In the genomic region with DNA sequence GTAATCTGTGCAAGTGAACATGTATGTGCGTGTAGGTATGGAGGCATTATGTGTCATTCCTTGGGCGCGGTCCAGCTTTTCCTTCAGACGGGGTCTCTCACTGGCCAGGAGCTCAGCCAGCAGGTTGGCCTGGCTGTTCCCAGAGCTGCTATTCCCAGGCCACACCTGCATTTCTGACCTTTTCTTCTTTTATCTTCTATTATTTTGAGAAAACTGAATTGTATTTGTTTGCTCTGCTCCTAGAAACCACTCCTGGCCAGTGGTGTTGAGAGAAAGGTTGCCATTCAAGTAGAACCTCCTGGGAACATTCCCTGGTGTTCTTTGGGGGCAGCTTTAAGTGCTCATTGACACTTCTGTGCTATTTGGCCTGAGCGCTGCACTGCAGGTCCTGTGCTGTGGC, we compare ENCODE assay signal across 21 mouse cellular contexts.
"Had no signal": no experiment of that assay in that cellular context is flagged by ENCODE, and none has a peak within 500 bp of the region (broad histone marks: within the 10 kb centered on the region; RNA-seq: fewer than 3 reads in every experiment).

No protein-coding gene starts in this region.

- H3K9ac ChIP-seq: limb, embryonic 13.5 days; liver, embryonic 12.5 days; liver, embryonic 15.5 days; lung, embryonic 15.5 days; midbrain, embryonic 13.5 days; neural tube, embryonic 13.5 days had no signal

- ATAC-seq: intestine, postnatal 0 days; liver, embryonic 12.5 days; midbrain, embryonic 13.5 days; midbrain, embryonic 16.5 days had no signal

- H3K4me1 ChIP-seq: limb, embryonic 10.5 days; limb, embryonic 13.5 days; liver, embryonic 15.5 days; lung, embryonic 15.5 days; midbrain, embryonic 13.5 days; neural tube, embryonic 13.5 days had no signal

- DNase-seq: layer of hippocampus, adult 9-11 months; liver; right cerebral cortex, adult 18-20 months; right cerebral cortex, postnatal 14 days; right cerebral cortex, postnatal 4 days; thymus, adult 2 months; thymus, postnatal 14 days; thymus, postnatal 4 days had no signal

- H3K36me3 ChIP-seq: liver, embryonic 15.5 days; lung, embryonic 15.5 days had no signal

- H3K27ac ChIP-seq: kidney, postnatal 0 days; layer of hippocampus, adult 2 months; limb, embryonic 10.5 days; limb, embryonic 13.5 days; liver, embryonic 12.5 days; liver, embryonic 15.5 days; lung, embryonic 15.5 days; midbrain, embryonic 13.5 days; neural tube, embryonic 13.5 days; stomach, postnatal 0 days had no signal

- H3K9me3 ChIP-seq: limb, embryonic 10.5 days; limb, embryonic 13.5 days; liver, embryonic 12.5 days; liver, embryonic 15.5 days; lung, embryonic 15.5 days; midbrain, embryonic 13.5 days; neural tube, embryonic 13.5 days had no signal

- H3K27me3 ChIP-seq: limb, embryonic 13.5 days; liver, embryonic 12.5 days; liver, embryonic 15.5 days; lung, embryonic 15.5 days; midbrain, embryonic 13.5 days; neural tube, embryonic 13.5 days had no signal

- H3K4me3 ChIP-seq: layer of hippocampus, adult 2 months; limb, embryonic 10.5 days; limb, embryonic 13.5 days; liver, embryonic 12.5 days; liver, embryonic 15.5 days; lung, embryonic 15.5 days; midbrain, embryonic 13.5 days; myocyte; neural tube, embryonic 13.5 days had no signal

- H3K4me2 ChIP-seq: limb, embryonic 13.5 days; liver, embryonic 12.5 days; liver, embryonic 15.5 days; lung, embryonic 15.5 days; midbrain, embryonic 13.5 days; neural tube, embryonic 13.5 days had no signal
